Mouse (Mus musculus) neural tube, embryonic 10.5 days (tissue): ENCODE measurements around the gene Krt90.

Source experiments
- DNase-seq: peaks from one replicate; pipeline ENCODE4 v3.0.0-alpha.2; 2017; ENCODE audit warnings: low spot score; ENCODE audit errors: extremely low spot score

Krt90 gene

DNA sequence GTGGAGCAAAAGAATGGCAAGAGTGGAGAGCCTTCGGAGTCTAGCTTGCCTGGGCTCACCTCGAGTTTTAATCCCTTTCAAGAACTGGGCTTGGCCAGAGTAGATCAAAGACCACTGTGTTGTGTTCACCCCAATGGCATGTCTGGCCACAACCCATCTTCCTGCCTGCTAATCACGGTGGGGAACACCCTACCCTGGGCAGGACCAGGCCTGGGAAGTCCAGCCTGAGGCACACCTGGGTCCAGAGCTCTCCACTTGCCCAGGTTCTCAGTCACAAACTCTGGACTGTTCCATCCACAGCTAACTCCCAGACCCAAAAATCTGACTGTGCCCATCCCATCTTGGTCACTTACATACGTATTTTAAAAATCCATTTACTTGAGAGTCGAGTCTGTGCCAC, at the start of gene Krt90:
Gene Krt90, minus strand, starts transcription at position 101 of the 400 bp plus-strand sequence.
- DNase-seq = no peak

GRCm38 (mm10) chr15:101599123-101599522, 36.4 kb upstream of the Krt90 start:
- DNase-seq = no peak

DNA sequence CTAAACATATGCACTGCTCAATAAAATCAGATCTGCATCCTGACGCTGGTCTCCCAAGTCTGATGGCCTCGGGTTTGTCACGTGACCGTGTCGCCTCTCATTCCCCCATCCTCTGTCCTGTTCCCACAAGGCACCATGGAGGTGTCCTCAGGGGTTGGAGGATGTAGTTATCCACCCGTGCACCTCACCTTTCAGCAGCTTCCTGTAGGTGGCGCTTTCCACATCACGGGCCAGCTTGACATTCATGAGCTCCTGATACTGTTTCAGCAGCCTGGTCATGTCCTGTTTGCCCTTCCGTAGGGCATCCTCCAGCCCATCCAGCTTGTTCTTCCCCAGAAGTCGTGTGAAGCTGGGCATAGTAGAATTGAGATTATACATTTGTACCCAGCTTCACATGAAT, 25.5 kb upstream of the Krt90 start:
- DNase-seq = no peak

DNA sequence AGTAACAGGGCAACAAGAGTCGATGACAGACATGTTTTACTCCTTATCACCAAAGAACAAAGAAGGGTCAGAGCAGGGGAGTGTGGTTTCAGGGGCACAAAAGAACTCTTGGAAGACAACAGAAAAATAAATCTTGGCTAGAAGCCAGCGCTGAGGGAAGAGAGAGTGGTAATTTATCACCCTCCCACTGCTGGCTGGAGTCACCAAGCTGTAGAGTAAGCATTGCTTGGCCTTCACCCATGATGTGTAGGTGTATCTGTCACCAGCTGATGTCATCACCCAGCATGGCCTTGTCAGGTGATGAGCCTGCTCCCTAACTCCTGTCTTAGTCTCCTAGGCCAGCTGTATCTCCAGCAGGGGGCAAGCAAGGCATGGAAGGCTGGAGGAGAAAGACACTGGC, 21.7 kb upstream of the Krt90 start:
- DNase-seq = no peak

DNA sequence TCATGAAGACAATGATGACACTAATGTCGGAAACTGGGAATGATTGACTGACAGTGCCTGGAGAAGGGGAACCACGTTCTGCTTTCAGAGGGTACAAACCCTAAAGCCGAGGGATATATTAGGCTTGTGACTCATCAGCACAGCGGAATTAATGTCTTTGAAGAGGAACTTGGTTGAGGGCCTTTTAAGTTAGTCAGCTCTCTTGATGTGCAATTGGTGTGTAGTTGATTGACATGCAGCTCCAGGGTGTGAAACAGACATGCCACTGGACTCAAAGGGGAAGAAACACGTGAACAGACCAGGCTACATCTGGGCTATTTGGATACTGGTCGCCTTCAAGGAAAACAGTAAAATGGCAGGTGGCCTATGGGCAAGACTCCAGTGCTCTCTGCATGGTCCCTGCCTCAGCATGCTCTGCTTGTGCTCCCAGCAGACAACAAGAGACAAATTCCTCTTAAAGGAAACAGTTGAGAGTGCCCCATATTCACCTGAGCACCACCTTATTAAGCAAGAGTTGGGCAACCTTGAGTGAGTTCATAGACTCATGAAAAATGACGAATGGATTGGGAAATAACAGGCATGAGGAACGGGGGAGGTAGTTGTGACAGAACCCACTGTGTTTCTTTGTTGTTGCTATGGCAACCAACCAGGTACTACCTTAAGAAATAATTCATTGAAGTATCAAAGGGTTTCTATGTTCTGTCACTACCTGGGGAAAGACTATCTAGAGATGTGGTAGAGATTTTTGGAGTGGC, 20.6 kb upstream of the Krt90 start:
- no peak for DNase-seq

DNA sequence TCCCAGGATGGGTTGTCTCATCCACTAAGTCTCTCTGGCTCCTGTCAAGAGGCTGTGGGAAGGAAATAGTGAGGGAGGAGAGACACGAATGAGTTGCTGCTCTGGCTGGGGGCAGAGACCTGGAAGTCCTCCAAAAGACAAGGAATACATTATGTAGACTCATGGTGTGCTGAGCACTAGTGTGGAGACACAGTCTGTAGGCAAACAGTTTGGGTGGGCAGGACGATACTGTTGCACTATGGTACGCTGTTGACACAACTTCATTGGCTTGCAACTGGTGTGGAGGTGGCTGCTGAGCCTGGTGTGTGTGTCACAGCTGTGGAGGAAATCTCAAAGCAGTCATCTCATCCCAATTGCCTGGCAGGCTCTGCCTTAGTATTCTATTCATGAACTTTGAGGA, 19.0 kb upstream of the Krt90 start:
- DNase-seq = no peak

GRCm38 (mm10) chr15:101575506-101575905, 12.8 kb upstream of the Krt90 start:
- no peak for DNase-seq

GRCm38 (mm10) chr15:101573796-101574345, 11.1 kb upstream of the Krt90 start, which contains the start of gene Krt75:
Krt75 (minus strand) TSS chr15:101573904.
- no peak for DNase-seq

GRCm38 (mm10) chr15:101567780-101568179, 5.0 kb upstream of the Krt90 start:
- no peak for DNase-seq

GRCm38 (mm10) chr15:101558034-101558646, 4.6 kb downstream of the Krt90 start:
- peak; percentile 71 for DNase-seq

DNA sequence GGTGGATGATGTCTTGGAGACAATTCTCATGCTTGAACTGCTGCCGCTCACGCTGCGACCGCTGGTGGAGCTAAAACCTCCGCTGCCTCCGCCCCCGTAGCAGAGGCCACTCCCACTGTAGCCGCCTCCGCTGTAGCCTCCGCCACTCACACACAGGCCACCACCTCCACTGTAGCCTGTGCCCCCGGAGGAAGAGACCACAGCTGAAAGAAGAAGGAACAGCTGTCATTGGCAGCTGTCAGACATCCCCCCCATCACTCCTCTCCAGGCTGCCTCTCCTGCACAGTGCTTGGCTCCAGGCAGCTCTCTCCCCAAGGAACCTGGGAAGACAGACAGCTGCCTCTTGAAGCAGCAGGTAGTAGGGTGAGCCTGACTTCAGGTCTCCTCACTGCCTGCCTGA, 9.6 kb downstream of the Krt90 start:
- peak; percentile 45 for DNase-seq

DNA sequence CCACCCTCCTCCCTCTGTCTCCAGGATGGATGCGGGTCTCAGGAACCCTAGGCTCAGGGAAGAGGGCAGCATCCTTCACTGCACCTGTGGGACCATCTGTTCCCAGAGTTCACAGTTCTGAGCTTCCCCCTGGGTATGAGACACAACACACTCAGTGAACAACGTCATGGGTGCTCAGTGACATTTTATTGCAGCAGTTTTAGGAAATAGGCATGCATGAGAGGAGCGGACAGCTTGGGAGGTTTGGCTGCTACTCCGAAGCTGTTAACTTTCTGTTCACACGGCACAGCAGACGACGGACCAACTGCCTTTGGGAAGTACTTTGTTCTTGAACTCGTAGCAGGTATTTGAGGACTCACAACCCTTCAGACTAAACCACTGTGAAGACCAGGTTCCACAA, 10.6 kb downstream of the Krt90 start:
- no peak for DNase-seq

DNA sequence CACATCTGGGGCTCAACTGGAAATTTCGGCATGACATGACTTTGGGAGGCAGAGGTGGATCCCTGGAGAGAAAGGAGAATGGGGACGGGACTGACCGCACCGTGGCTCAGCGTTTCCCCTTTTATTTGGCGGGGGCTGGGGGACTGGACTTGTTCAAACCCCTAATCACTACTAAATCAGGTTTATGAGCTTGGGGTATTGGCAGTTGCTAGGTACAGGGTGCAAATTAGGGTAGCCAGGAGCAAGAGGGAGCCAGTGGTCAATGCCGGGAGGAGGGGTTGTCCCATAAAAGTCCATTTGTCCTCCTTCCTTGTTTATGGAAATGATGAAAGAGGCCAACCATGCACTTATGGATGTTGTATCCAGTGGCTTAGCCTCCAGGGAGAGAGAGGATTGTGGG, 12.2 kb downstream of the Krt90 start, which contains the start of gene Krt82:
Gene Krt82, minus strand, starts transcription at position 101 of the 400 bp plus-strand sequence.
- DNase-seq = no peak

GRCm38 (mm10) chr15:101544478-101544877, 18.3 kb downstream of the Krt90 start:
- DNase-seq = no peak

- no peak for DNase-seq
These were observed 20.2 kb downstream of the Krt90 start for GRCm38 (mm10) chr15:101542543-101542942.

GRCm38 (mm10) chr15:101538580-101538900, 24.2 kb downstream of the Krt90 start:
- no peak for DNase-seq

GRCm38 (mm10) chr15:101537864-101538579, 24.7 kb downstream of the Krt90 start:
- DNase-seq = no peak

GRCm38 (mm10) chr15:101536054-101536850, 26.5 kb downstream of the Krt90 start:
- no peak for DNase-seq

DNA sequence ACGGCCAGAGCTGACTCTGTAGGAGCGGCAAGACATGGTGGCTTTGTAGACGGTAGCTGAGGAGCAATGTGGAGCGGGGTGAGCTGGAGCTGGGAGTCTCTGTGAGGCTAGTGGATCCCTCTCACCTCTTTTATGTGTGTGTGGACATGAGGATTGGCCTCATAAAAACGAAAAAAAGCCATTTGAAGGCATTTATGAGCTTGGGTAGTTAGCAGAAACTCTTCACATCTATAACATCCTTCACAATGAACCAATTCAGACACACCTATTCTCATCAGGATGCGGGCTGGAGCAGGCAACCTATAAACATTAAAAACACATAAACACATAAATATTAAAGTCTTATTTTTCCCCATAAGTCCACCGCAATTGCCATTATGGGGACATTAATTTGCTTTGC, 30.0 kb downstream of the Krt90 start, which contains the start of gene Krt84:
Gene Krt84, minus strand, starts transcription at position 101 of the 400 bp plus-strand sequence.
- DNase-seq = no peak

GRCm38 (mm10) chr15:101522556-101523232, 40.1 kb downstream of the Krt90 start:
- no peak for DNase-seq

- peak; percentile 74 for DNase-seq
These were observed 43.0 kb downstream of the Krt90 start for GRCm38 (mm10) chr15:101519792-101520191.
